Mouse (Mus musculus): Measurements from ENCODE around the gene Grrp1.
A peak's percentile ranks its signal among the peaks of the same experiment; 100 is the strongest.
"Not testable (repeated sequence)": the region's sequence is repeated elsewhere in the genome, so short reads cannot be mapped to it uniquely, and the experiment has no call there.

Gene Grrp1

GRCm38 (mm10) chr4:134253722-134254324, at the start of gene Grrp1:
Grrp1 (minus strand) TSS chr4:134254106.
- peak; percentile 64 for DNase-seq

GRCm38 (mm10) chr4:134302084-134302483, 48.2 kb upstream of the Grrp1 start:
- DNase-seq, result no peak

- DNase-seq, result no peak
These were observed 46.4 kb upstream of the Grrp1 start for GRCm38 (mm10) chr4:134300316-134300715.

GRCm38 (mm10) chr4:134299498-134299810, 45.5 kb upstream of the Grrp1 start:
- no peak for DNase-seq

- DNase-seq, result no peak
These were observed 45.0 kb upstream of the Grrp1 start for GRCm38 (mm10) chr4:134298626-134299497.

GRCm38 (mm10) chr4:134297369-134297768, 43.5 kb upstream of the Grrp1 start:
- DNase-seq, result no peak

- DNase-seq, result no peak
These were observed 42.6 kb upstream of the Grrp1 start for GRCm38 (mm10) chr4:134296523-134296922.

- DNase-seq, result not testable (repeated sequence)
These were observed 42.2 kb upstream of the Grrp1 start for GRCm38 (mm10) chr4:134296096-134296495.

- no peak for DNase-seq
These were observed 39.8 kb upstream of the Grrp1 start for GRCm38 (mm10) chr4:134293692-134294163.

GRCm38 (mm10) chr4:134293061-134293691, 39.3 kb upstream of the Grrp1 start:
- no peak for DNase-seq

- DNase-seq, result peak; percentile 83
These were observed 38.2 kb upstream of the Grrp1 start for GRCm38 (mm10) chr4:134292067-134292466.

- no peak for DNase-seq
These were observed 34.7 kb upstream of the Grrp1 start for GRCm38 (mm10) chr4:134288397-134289256.

- peak; percentile 93 for DNase-seq
These were observed 33.7 kb upstream of the Grrp1 start, which contains the start of gene Pdik1l for GRCm38 (mm10) chr4:134287575-134288025. Pdik1l (minus strand) TSS chr4:134287895.

GRCm38 (mm10) chr4:134287168-134287564, 33.3 kb upstream of the Grrp1 start:
- peak; percentile 95 for DNase-seq

GRCm38 (mm10) chr4:134286226-134287167, 32.6 kb upstream of the Grrp1 start:
- DNase-seq, result no peak

- DNase-seq, result no peak
These were observed 31.0 kb upstream of the Grrp1 start for GRCm38 (mm10) chr4:134284942-134285341.

- DNase-seq, result no peak
These were observed 19.8 kb upstream of the Grrp1 start for GRCm38 (mm10) chr4:134273417-134274345.

GRCm38 (mm10) chr4:134272731-134273416, 19.0 kb upstream of the Grrp1 start:
- no peak for DNase-seq

- DNase-seq, result no peak
These were observed 18.1 kb upstream of the Grrp1 start for GRCm38 (mm10) chr4:134271979-134272378.

GRCm38 (mm10) chr4:134269622-134270021, 15.7 kb upstream of the Grrp1 start:
- not testable (repeated sequence) for DNase-seq
